Mouse (Mus musculus): Measurements from ENCODE around the gene Rffl.

Rffl gene

GRCm38 (mm10) chr11:82763261-82763660, 107.7 kb downstream of the Rffl start:
- DNase-seq, result no peak

- DNase-seq, result no peak
Measured at GRCm38 (mm10) chr11:82762286-82762829, 108.7 kb downstream of the Rffl start.

DNA sequence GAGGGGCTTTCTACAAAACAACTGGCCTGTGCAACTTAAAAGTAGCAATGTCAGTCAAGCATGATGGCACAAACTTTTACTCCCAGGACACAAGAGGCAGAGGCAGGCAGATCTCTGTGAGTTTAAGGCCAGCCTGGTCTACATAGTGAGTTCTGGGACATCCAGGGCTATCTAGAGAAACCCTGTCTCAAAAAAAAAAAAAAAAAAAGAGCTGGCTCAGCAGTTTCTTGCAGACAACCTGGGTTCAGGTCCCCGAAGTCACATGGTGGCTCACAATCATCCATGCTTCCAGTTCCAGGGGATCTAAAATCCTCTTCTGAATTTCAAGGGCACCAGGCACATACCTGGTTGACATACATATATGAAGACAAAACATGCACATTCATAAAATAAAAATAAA, 115.1 kb downstream of the Rffl start:
- DNase-seq, result no peak

All from kidney, postnatal 36 days (tissue).